Mouse (Mus musculus) hindbrain, embryonic 16.5 days (tissue): ENCODE measurements at regions not wholly inside any gene's neighbourhood (a gene's known extent, or its start where the extent isn't known, plus 50 kb on each side); places are given as distances from the start of the nearest gene placed in this dataset.
A peak's percentile ranks its signal among the peaks of the same experiment; 100 is the strongest.
"Not testable (repeated sequence)": the region's sequence is repeated elsewhere in the genome, so short reads cannot be mapped to it uniquely, and the experiment has no call there.

Experiments
- ATAC-seq: fragments of 200-750 bp; cut with Nextera tagmentation; 2 replicates; pipeline ENCODE4 v1.8.0; 2017; ENCODE audit warnings: moderate TSS enrichment, moderate library complexity
- H3K27ac ChIP-seq: fragments of 300-500 bp; sonication (generic); 2 replicates; pipeline ENCODE4 v1.5.1; 2014; ENCODE audit warnings: low read depth, mild to moderate bottlenecking, control low read depth, low read length, moderate library complexity
- H3K27me3 ChIP-seq: fragments of 300-500 bp; sonication (generic); replicated peaks from 2 replicates; pipeline ENCODE4 v1.6.1; 2014; ENCODE audit warnings: low read length; ENCODE audit not compliant: control insufficient read depth, insufficient read depth
- H3K36me3 ChIP-seq: fragments of 300-500 bp; sonication (generic); 2 replicates; pipeline ENCODE4 v1.6.1; 2014; ENCODE audit warnings: mild to moderate bottlenecking, low read length, moderate library complexity, mixed read lengths; ENCODE audit not compliant: control insufficient read depth, insufficient read depth
- H3K4me1 ChIP-seq: fragments of 300-500 bp; sonication (generic); 2 replicates; pipeline ENCODE4 v1.6.1; 2014; ENCODE audit warnings: low read depth, low read length; ENCODE audit not compliant: control insufficient read depth, insufficient read depth
- H3K4me2 ChIP-seq: fragments of 300-500 bp; sonication (generic); 2 replicates; pipeline ENCODE4 v1.6.1; 2014; ENCODE audit warnings: mild to moderate bottlenecking, low read length, control low read depth, moderate library complexity
- H3K4me3 ChIP-seq: fragments of 300-500 bp; sonication (generic); 2 replicates; pipeline ENCODE4 v1.5.1; 2014; ENCODE audit warnings: mild to moderate bottlenecking, low read length, control low read depth, moderate library complexity
- H3K9ac ChIP-seq: fragments of 300-500 bp; sonication (generic); 2 replicates; pipeline ENCODE4 v1.6.1; 2014; ENCODE audit warnings: low read depth, mild to moderate bottlenecking, control low read depth, low read length, moderate library complexity
- H3K9me3 ChIP-seq: fragments of 300-500 bp; sonication (generic); 2 replicates; pipeline ENCODE4 v1.6.1; 2014; ENCODE audit warnings: mild to moderate bottlenecking, low read length, moderate library complexity; ENCODE audit not compliant: control insufficient read depth
- WGBS: fragments of 180-500 bp; shearing (Covaris S2); extraction: QIAGEN DNeasy Blood & Tissue Kit; methylation state at CpG from one replicate; pipeline ENCODE4 v1.1.7; 2014; 5-methylcytosine and 5-hydroxymethylcytosine counted together

DNA sequence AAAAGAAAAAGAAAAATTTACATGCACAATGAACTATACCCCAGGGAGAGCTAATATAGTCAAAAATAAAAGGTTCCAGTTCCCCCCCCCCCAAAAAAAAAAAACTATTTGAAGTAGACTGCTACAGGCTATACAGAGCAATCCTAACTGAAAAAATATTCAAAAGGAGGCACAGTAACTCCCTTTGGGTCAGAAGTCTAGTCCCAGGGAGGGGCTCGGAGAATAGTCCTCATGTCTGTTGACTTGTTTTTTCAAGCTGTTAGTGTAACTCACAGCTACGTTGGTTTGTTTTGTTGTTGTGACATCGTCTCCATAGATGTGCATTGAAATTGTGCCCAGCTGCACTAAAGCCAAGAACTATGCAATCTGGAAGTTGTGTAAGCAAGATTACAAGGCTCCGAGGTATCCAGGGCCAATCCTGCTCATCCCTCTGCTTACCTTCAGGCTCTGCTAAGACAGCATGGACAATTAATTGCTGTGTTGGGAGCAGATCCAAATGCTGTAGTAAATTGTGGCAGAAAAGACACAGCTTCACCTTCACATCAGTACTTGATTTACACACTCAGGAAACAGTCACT lies 137.2 kb upstream of the Pnpt1 start:
- Histone ChIP-seq H3K4me1 (no peaks in the 10 kb centered on the region), H3K4me3 (no peak overlapping the region), H3K9ac (no peak overlapping the region), H3K27me3 (no peaks in the 10 kb centered on the region), H3K4me2 (no peak overlapping the region), H3K36me3 (no peaks in the 10 kb centered on the region), H3K27ac (no peak overlapping the region), H3K9me3 (no peaks in the 10 kb centered on the region)
- ATAC-seq, result no peak
- 91% methylated on average over 4 of the region's 4 CpGs for WGBS

DNA sequence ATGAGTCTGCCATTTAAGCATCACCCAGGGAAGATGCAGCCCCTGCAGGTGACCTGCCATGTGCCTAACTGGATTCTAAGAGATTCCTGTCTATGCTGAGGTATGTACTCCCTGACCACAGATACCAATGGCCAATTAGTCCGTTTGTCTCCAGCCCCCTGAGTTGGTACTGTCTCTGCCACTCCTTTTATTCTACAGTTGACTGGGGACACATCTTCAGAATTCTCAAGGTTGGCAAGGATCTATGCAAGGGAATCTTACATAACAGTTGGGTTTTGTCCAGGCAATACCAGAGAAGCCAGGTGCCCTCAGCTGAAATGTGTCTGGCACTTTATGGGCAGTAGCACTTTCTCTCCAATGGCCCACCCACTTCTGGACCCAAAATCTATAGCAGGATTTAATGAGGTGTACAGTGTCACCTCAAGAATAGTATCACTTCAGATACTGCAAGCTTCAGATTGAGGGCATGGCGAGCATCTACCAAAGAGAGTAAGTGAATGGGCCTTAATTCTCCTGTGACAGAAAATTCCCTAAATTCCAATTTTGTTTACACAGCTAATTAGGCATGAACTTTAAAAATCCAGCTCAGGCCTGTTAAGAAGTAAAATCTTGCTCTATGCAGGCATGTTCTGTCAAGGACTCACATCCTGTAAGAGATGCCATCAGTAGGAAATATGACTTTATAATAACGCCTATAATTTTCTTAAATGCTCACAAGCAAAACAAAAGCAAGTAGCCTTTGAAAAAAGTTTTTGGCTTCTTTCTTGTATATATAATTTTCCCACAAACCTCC lies 132.0 kb upstream of the Pnpt1 start:
- Histone ChIP-seq H3K27me3 (no peaks in the 10 kb centered on the region), H3K36me3 (no peaks in the 10 kb centered on the region), H3K4me3 (no peak overlapping the region), H3K4me2 (no peak overlapping the region), H3K9ac (no peak overlapping the region), H3K4me1 (no peaks in the 10 kb centered on the region), H3K27ac (no peak overlapping the region), H3K9me3 (no peaks in the 10 kb centered on the region)
- no peak for ATAC-seq
- WGBS, result 81% methylated on average over 3 of the region's 3 CpGs

DNA sequence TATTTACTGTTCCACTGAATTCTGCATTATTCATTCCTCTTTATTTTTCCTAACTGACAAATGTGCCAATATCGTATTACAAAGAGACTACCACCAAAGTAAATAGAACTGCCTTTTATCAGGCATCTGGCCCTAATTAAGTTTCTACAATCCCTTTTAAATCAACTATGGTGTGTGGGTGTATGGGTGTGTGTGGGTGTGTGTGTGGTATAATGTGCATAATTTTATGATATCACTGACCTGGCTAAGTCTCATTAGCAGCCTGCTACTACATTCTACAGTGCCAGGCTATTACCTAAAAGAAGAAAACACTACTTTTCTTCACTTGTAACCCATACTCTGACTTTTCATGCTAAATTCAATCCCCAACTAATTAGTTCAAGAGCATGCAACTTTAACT lies 131.3 kb upstream of the Pnpt1 start:
- H3K4me2 ChIP-seq, result no peak overlapping the region
- no peaks in the 10 kb centered on the region for H3K9me3 ChIP-seq
- H3K27ac ChIP-seq, result no peak overlapping the region
- no peaks in the 10 kb centered on the region for H3K36me3 ChIP-seq
- H3K27me3 ChIP-seq, result no peaks in the 10 kb centered on the region
- ATAC-seq, result no peak
- H3K4me3 ChIP-seq, result no peak overlapping the region
- no peaks in the 10 kb centered on the region for H3K4me1 ChIP-seq
- no peak overlapping the region for H3K9ac ChIP-seq
- WGBS, result 74% methylated on average over 1 of the region's 1 CpGs

DNA sequence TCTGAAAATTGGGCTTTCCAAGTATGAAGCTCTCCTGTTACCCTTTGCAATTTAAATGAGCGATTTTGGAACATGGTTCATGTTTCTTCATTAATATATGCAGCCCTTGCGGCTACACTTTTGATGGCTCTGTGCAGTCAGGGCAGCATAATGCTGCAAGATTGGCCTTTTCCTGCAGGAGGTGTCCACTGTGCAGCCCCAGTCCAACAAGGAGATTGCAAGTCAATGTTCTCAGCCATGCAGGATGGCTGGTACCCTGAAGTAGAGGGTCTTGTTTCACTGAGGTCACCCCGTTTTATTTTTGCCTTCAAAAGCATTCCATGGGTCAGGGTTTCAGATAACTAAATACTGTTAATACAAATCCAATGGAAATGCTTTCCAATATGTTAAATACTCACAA lies 130.9 kb upstream of the Pnpt1 start:
- Histone ChIP-seq H3K4me2 (no peak overlapping the region), H3K9ac (no peak overlapping the region), H3K27ac (no peak overlapping the region), H3K27me3 (no peaks in the 10 kb centered on the region), H3K36me3 (no peaks in the 10 kb centered on the region), H3K4me1 (no peaks in the 10 kb centered on the region), H3K4me3 (no peak overlapping the region), H3K9me3 (no peaks in the 10 kb centered on the region)
- ATAC-seq, result no peak
- WGBS, result 79% methylated on average over 3 of the region's 3 CpGs

- no peak overlapping the region for H3K4me3 ChIP-seq
- H3K4me1 ChIP-seq, result no peaks in the 10 kb centered on the region
- peak; percentile 42; the same call in 1 of the 2 replicates for ATAC-seq
- no peaks in the 10 kb centered on the region for H3K36me3 ChIP-seq
- no peak overlapping the region for H3K4me2 ChIP-seq
- no peak overlapping the region for H3K27ac ChIP-seq
- WGBS, result 80% methylated on average over 2 of the region's 2 CpGs
- no peaks in the 10 kb centered on the region for H3K27me3 ChIP-seq
- no peaks in the 10 kb centered on the region for H3K9me3 ChIP-seq
- H3K9ac ChIP-seq, result no peak overlapping the region
These were observed 130.3 kb upstream of the Pnpt1 start for GRCm38 (mm10) chr11:29000212-29000611.

- no peak overlapping the region for H3K4me2 ChIP-seq
- H3K27ac ChIP-seq, result no peak overlapping the region
- no peaks in the 10 kb centered on the region for H3K36me3 ChIP-seq
- no peaks in the 10 kb centered on the region for H3K9me3 ChIP-seq
- 57% methylated on average over 1 of the region's 1 CpGs for WGBS
- no peaks in the 10 kb centered on the region for H3K27me3 ChIP-seq
- no peak overlapping the region for H3K9ac ChIP-seq
- no peaks in the 10 kb centered on the region for H3K4me1 ChIP-seq
- no peak for ATAC-seq
- H3K4me3 ChIP-seq, result no peak overlapping the region
These were observed 113.1 kb upstream of the Pnpt1 start for GRCm38 (mm10) chr11:29017406-29017805.

- H3K27me3 ChIP-seq, result no peaks in the 10 kb centered on the region
- no peak overlapping the region for H3K4me2 ChIP-seq
- H3K4me3 ChIP-seq, result no peak overlapping the region
- ATAC-seq, result no peak
- no peaks in the 10 kb centered on the region for H3K36me3 ChIP-seq
- no peak overlapping the region for H3K9ac ChIP-seq
- no peaks in the 10 kb centered on the region for H3K4me1 ChIP-seq
- no peaks in the 10 kb centered on the region for H3K9me3 ChIP-seq
- H3K27ac ChIP-seq, result no peak overlapping the region
These were observed 89.7 kb upstream of the Pnpt1 start for GRCm38 (mm10) chr11:29040817-29041216.

DNA sequence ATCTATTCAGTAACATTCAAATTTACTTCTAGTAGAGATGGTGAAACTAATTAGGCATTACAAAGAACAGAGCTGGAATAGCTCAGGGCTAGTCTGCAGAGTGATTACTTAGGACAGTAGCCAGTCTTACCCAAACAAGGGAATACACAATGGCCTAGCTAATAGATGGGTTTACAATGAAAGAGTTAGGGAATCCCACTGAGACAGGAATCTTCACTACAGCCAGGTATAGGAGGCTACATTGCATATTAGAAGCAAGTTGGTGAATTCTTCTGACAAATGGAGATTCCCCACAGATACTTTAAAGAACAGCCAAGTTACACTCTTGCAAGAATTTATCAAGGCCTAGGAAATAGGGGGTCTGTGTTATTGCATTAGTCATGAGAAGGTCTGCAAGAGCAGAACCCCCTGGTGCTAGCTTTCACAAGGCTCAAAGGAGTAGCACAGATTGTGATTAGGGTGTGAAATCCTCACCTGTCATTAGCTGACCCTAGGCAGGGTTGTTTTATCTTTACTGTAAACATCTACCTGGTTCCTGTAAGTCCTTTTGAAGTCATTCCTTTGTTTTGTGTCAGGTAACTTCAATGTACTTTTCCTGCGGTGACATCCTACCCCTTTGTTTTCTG lies 82.4 kb upstream of the Pnpt1 start:
- not testable (repeated sequence) for H3K27me3 ChIP-seq, H3K4me1 ChIP-seq, H3K9me3 ChIP-seq, ATAC-seq, H3K27ac ChIP-seq, H3K4me3 ChIP-seq, H3K36me3 ChIP-seq, H3K9ac ChIP-seq, H3K4me2 ChIP-seq
- 35% methylated on average over 1 of the region's 1 CpGs for WGBS

DNA sequence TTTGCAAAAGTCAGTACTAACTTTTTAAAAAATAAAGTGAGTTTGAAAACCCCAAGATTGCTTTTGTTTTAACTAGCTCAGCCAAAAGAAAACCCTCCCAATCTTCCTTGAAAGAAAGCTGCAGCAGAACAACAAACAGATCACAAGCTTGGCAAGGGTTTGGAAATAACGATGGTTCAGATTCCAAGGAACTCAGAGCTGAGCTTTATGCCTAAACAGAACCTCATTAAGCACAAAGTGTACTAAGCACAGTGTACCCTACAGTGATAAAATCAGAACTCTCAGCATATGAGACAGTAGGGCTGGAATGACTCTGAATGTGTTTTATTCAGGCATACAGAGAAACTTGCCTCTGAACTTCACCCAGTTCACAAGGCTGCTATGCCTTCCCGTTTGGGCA lies 77.9 kb upstream of the Pnpt1 start:
- WGBS, result 66% methylated on average over 2 of the region's 2 CpGs
- Histone ChIP-seq H3K36me3 (no peaks in the 10 kb centered on the region), H3K9ac (no peak overlapping the region), H3K9me3 (no peaks in the 10 kb centered on the region), H3K27ac (no peak overlapping the region), H3K27me3 (no peaks in the 10 kb centered on the region), H3K4me3 (no peak overlapping the region), H3K4me2 (no peak overlapping the region), H3K4me1 (no peaks in the 10 kb centered on the region)
- no peak for ATAC-seq
